Mouse (Mus musculus) MEL (cell line): Measurements from ENCODE around the gene Brinp3. TPM values are rescaled to one million over a fixed set of nuclear protein-coding genes. Genes with fewer than 3 reads are reported as not detected.
A peak's percentile ranks its signal among the peaks of the same experiment; 100 is the strongest.

Experiments
- DNase-seq: peaks from one replicate; pipeline ENCODE4 v3.0.0; 2011; ENCODE audit warnings: low read depth, low spot score
- H3K27ac ChIP-seq: 2 replicates; pipeline ENCODE4 v1.5.1; 2012; ENCODE audit warnings: low read depth, mild to moderate bottlenecking, control low read depth, low read length, moderate library complexity; ENCODE audit not compliant: control insufficient read depth
- H3K27me3 ChIP-seq, 2 experiments: fragments of 150-350 bp in 1 of 2; sonication (generic) in 1 of 2; 2 replicates each; pipeline ENCODE4 v1.6.1; 2012; ENCODE audit warnings: low read length in 2 of 2, mild to moderate bottlenecking in 2 of 2, improper control_type of control experiment in 1 of 2, moderate library complexity in 1 of 2; ENCODE audit not compliant: insufficient read depth in 2 of 2, control insufficient read depth in 1 of 2
- H3K36me3 ChIP-seq, 2 experiments: 2 replicates each; pipeline ENCODE4 v1.6.1; 2012 to 2014; ENCODE audit warnings: low read length in 2 of 2, improper control_type of control experiment in 1 of 2, inconsistent platforms in 1 of 2, mild to moderate bottlenecking in 1 of 2; ENCODE audit not compliant: insufficient read depth in 2 of 2, control insufficient read depth in 1 of 2
- H3K4me1 ChIP-seq, 2 experiments: fragments of 150-350 bp in 1 of 2; sonication (generic) in 1 of 2; 2 replicates each; pipeline ENCODE4 v1.6.1; 2012; ENCODE audit warnings: low read length in 2 of 2, improper control_type of control experiment in 1 of 2, mild to moderate bottlenecking in 1 of 2; ENCODE audit not compliant: insufficient read depth in 2 of 2, control insufficient read depth in 1 of 2
- H3K4me3 ChIP-seq, 2 experiments: fragments of 150-350 bp in 1 of 2; sonication (generic) in 1 of 2; 2 replicates each; pipeline ENCODE4 v1.5.1; 2012; ENCODE audit warnings: low read depth in 2 of 2, low read length in 2 of 2, mild to moderate bottlenecking in 2 of 2, moderate library complexity in 2 of 2, control low read depth in 1 of 2, improper control_type of control experiment in 1 of 2; ENCODE audit not compliant: control insufficient read depth in 1 of 2, insufficient read depth in 1 of 2
- H3K79me2 ChIP-seq: 2 replicates; pipeline ENCODE4 v1.6.1; 2012; ENCODE audit warnings: mild to moderate bottlenecking, low read length, moderate library complexity; ENCODE audit not compliant: control insufficient read depth, poor library complexity, insufficient read depth
- H3K9ac ChIP-seq: 2 replicates; pipeline ENCODE4 v1.6.1; 2012; ENCODE audit warnings: low read depth, mild to moderate bottlenecking, control low read depth, low read length, moderate library complexity; ENCODE audit not compliant: control insufficient read depth, poor library complexity, severe bottlenecking
- H3K9me3 ChIP-seq: fragments of 150-350 bp; sonication (generic); replicated peaks from 2 replicates; pipeline ENCODE4 v1.6.1; 2012; ENCODE audit warnings: mild to moderate bottlenecking, low read length, improper control_type of control experiment, moderate library complexity; ENCODE audit not compliant: insufficient read depth
- CHD1 ChIP-seq: IDR thresholded peaks from 2 replicates; pipeline ENCODE4 v1.6.1; 2012; ENCODE audit warnings: low read depth, mild to moderate bottlenecking, inconsistent platforms, low read length, improper control_type of control experiment
- CHD2 ChIP-seq: IDR thresholded peaks from 2 replicates; pipeline ENCODE4 v1.6.1; 2011; ENCODE audit warnings: low read length, improper control_type of control experiment
- CTCF ChIP-seq, 3 experiments: IDR thresholded peaks in 2 of 3; conservative IDR thresholded peaks in 1 of 3; 2 replicates each; pipeline ENCODE4 v1.5.1; 2011 to 2012; ENCODE audit warnings: low read length in 3 of 3, low read depth in 2 of 3, mild to moderate bottlenecking in 2 of 3, improper control_type of control experiment in 1 of 3, inconsistent platforms in 1 of 3, mixed read lengths in 1 of 3, moderate library complexity in 1 of 3; ENCODE audit not compliant: control insufficient read depth in 1 of 3, insufficient read depth in 1 of 3, poor library complexity in 1 of 3, severe bottlenecking in 1 of 3
- ELF1 ChIP-seq: IDR thresholded peaks from 2 replicates; pipeline ENCODE4 v1.6.1; 2014; ENCODE audit warnings: low read depth, mild to moderate bottlenecking, inconsistent platforms, low read length, improper control_type of control experiment, moderate library complexity
- EP300 ChIP-seq, 2 experiments: IDR thresholded peaks; 2 replicates each; pipeline ENCODE4 v1.6.1; 2011; ENCODE audit warnings: improper control_type of control experiment in 2 of 2, low read length in 2 of 2, low read depth in 1 of 2, mild to moderate bottlenecking in 1 of 2
- JUND ChIP-seq: IDR thresholded peaks from 2 replicates; pipeline ENCODE4 v1.6.1; 2011; ENCODE audit warnings: low read depth, mild to moderate bottlenecking, improper control_type of control experiment, low read length
- MAZ ChIP-seq: IDR thresholded peaks from 2 replicates; pipeline ENCODE4 v1.6.1; 2012; ENCODE audit warnings: low read depth, mild to moderate bottlenecking, inconsistent platforms, low read length, improper control_type of control experiment
- MXI1 ChIP-seq: IDR thresholded peaks from 2 replicates; pipeline ENCODE4 v1.6.1; 2011; ENCODE audit warnings: mild to moderate bottlenecking, low read depth, low read length, improper control_type of control experiment
- MYC ChIP-seq: IDR thresholded peaks from 2 replicates; pipeline ENCODE4 v1.6.1; 2011; ENCODE audit warnings: low read depth, mild to moderate bottlenecking, low read length, improper control_type of control experiment, moderate library complexity
- POLR2A ChIP-seq, 2 experiments: IDR thresholded peaks; 2 replicates each; pipeline ENCODE4 v1.6.1; 2011 to 2012; ENCODE audit warnings: low read length in 2 of 2, mild to moderate bottlenecking in 2 of 2, control low read depth in 1 of 2, improper control_type of control experiment in 1 of 2, low read depth in 1 of 2, moderate library complexity in 1 of 2; ENCODE audit not compliant: control insufficient read depth in 1 of 2, insufficient read depth in 1 of 2, poor library complexity in 1 of 2
- POLR2AphosphoS2 ChIP-seq: IDR thresholded peaks from 2 replicates; pipeline ENCODE4 v1.6.1; 2011; ENCODE audit warnings: low read length, improper control_type of control experiment
- POLR2AphosphoS5 ChIP-seq: IDR thresholded peaks from 2 replicates; pipeline ENCODE4 v1.6.1; 2012; ENCODE audit warnings: low read depth, borderline replicate concordance, mild to moderate bottlenecking, inconsistent platforms, low read length, moderate library complexity, mixed read lengths
- RAD21 ChIP-seq: IDR thresholded peaks from 2 replicates; pipeline ENCODE4 v1.6.1; 2011; ENCODE audit warnings: mild to moderate bottlenecking, low read depth, low read length, improper control_type of control experiment
- RCOR1 ChIP-seq: IDR thresholded peaks from 2 replicates; pipeline ENCODE4 v1.6.1; 2012; ENCODE audit warnings: low read depth, mild to moderate bottlenecking, inconsistent platforms, low read length, improper control_type of control experiment
- SMC3 ChIP-seq: IDR thresholded peaks from 2 replicates; pipeline ENCODE4 v1.6.1; 2011; ENCODE audit warnings: low read depth, low read length, improper control_type of control experiment
- TAL1 ChIP-seq: IDR thresholded peaks from 2 replicates; pipeline ENCODE4 v1.6.1; 2012; ENCODE audit warnings: mild to moderate bottlenecking, inconsistent platforms, low read length, moderate library complexity, mixed read lengths
- TBP ChIP-seq: IDR thresholded peaks from 2 replicates; pipeline ENCODE4 v1.8.0; 2011; ENCODE audit warnings: low read depth, low read length, improper control_type of control experiment
- TCF12 ChIP-seq: IDR thresholded peaks from 2 replicates; pipeline ENCODE4 v1.6.1; 2014; ENCODE audit warnings: low read depth, mild to moderate bottlenecking, inconsistent platforms, low read length, improper control_type of control experiment, moderate library complexity
- USF1 ChIP-seq: IDR thresholded peaks from 2 replicates; pipeline ENCODE4 v1.6.1; 2014; ENCODE audit warnings: low read depth, mild to moderate bottlenecking, inconsistent platforms, low read length, improper control_type of control experiment, moderate library complexity
- USF2 ChIP-seq, 2 experiments: IDR thresholded peaks; 2 replicates each; pipeline ENCODE4 v1.6.1; 2011 to 2012; ENCODE audit warnings: improper control_type of control experiment in 2 of 2, low read length in 2 of 2, borderline replicate concordance in 1 of 2, inconsistent platforms in 1 of 2, low read depth in 1 of 2, mild to moderate bottlenecking in 1 of 2; ENCODE audit not compliant: insufficient read depth in 1 of 2
- ZC3H11A ChIP-seq: IDR thresholded peaks from 2 replicates; pipeline ENCODE4 v1.6.1; 2012; ENCODE audit warnings: low read depth, mild to moderate bottlenecking, inconsistent platforms, low read length, improper control_type of control experiment
- ZKSCAN1 ChIP-seq: IDR thresholded peaks from 2 replicates; pipeline ENCODE4 v1.6.1; 2012; ENCODE audit warnings: low read depth, mild to moderate bottlenecking, inconsistent platforms, low read length, improper control_type of control experiment, moderate library complexity
- ZMIZ1 ChIP-seq: IDR thresholded peaks from 2 replicates; pipeline ENCODE4 v1.6.1; 2012; ENCODE audit warnings: low read depth, mild to moderate bottlenecking, inconsistent platforms, low read length, improper control_type of control experiment, moderate library complexity
- polyA plus RNA-seq, 2 experiments: library from polyadenylated mRNA; stranded (reverse) in 1 of 2; unstranded in 1 of 2; fragments of >175 nt in 1 of 2; fragments of >200 nt in 1 of 2; gene quantifications; 2 replicates each; pipeline versions ENCODE4 v1.2.1 to v1.2.4; 2012; ENCODE audit warnings: low replicate concordance in 2 of 2, low read depth in 1 of 2; ENCODE audit not compliant: insufficient read length in 2 of 2, insufficient read depth in 1 of 2, missing spikeins in 1 of 2
- total RNA-seq: library from RNA; depleted of rRNA; stranded (reverse); fragments of 300-350 nt; gene quantifications from 2 replicates; pipeline ENCODE4 v1.2.3, GENCODE M21; 2012

Brinp3 gene
- total and polyA plus RNA-seq, 3 experiments, result not detected

DNA sequence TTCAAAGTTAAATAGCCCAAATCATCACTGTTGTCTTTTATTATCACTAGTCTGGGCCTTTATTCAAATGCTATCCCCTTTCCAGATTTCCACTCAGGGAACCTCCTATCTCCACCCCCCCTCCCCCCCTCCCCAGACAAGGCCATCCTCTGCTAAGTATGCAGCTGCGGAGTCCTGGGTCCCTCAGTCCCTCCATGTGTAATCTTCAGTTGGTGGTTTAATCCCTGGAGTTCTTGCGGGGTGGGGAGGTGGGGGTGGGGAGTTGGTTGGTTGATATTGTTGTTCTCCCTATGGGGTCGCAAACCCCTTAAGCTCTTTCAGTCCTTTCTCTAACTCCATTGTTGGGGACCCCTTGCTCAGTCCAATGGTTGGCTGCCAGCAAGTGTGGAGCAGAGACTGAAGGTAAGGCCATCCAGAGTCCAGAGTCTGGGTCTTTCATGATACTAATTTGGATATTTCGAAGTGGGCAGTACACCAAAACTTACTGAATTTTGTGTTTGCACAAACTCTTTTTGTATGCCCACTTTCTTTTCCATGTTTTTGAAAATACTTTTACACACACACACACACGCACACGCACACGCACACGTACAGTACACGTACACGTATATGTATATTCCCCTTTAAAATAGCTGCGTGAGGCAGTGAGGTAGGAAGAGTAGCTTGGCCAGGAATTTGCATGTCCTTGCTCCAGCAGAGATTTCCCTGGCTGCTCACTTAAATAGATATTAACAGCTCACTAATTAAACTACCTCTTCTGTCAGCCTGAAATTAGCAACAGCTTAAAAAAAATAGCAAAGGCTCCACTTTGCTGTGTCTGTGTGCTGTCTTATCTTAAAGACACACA, 29.4 kb downstream of the Brinp3 start:
- no peak for DNase-seq
- H3K27me3 ChIP-seq, result no peaks in the 10 kb centered on the region
- TF ChIP-seq MYC (no peak), TCF12 (no peak), POLR2AphosphoS2 (no peak), CHD2 (no peak), JUND (no peak), TBP (no peak), ZC3H11A (no peak), CHD1 (no peak), MXI1 (no peak), USF1 (no peak), USF2 (IDR thresholded peaks at IDR 0.05; ENCODE audit: borderline replicate concordance in 1 of 2, insufficient read depth in 1 of 2, low read depth in 1 of 2, low read length in 2 of 2) (no peak), MAZ (no peak), TAL1 (no peak)

DNA sequence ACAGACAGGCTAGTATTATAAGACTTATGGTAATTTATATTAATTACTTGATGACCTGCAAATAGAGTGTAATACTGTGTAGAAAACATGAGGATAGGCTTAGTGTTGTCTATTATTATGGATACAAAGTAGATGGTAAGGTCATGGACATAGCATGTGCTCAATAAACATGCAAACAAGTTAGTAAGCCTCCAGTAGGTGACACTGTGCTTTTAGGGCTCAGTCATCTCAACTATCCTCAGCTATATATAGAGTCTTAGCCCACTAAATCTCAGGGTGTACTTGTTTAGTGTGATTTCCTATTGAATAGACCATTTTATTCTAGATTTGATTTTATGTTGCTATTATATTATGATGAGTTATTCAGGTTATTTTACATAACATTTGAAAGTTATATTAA, 34.0 kb downstream of the Brinp3 start:
- DNase-seq, result peak; percentile 72
- TF ChIP-seq MYC (peak; percentile 76; the same call in 1 of the 2 replicates), POLR2AphosphoS5 (no peak), EP300 (IDR thresholded peaks at IDR 0.05; ENCODE audit: low read depth in 1 of 2, low read length in 2 of 2) (no peak), ELF1 (no peak), ZMIZ1 (no peak), CTCF (IDR thresholded peaks at IDR 0.05 in 2 of 3, conservative IDR thresholded peaks at IDR 0.05 in 1 of 3; ENCODE audit: control insufficient read depth in 1 of 3, insufficient read depth in 1 of 3, low read depth in 2 of 3, low read length in 3 of 3, poor library complexity in 1 of 3, severe bottlenecking in 1 of 3) (peak; percentile 17 to 68 (median 33); a peak in 4 of 6 replicates), SMC3 (peak; percentile 66), POLR2A (IDR thresholded peaks at IDR 0.05; ENCODE audit: control insufficient read depth in 1 of 2, insufficient read depth in 1 of 2, low read depth in 1 of 2, low read length in 2 of 2, poor library complexity in 1 of 2) (no peak), RAD21 (peak; percentile 76), ZC3H11A (0 out of 2 replicates have a peak, but pooled peaks have one; percentile 27), RCOR1 (no peak), ZKSCAN1 (no peak), MAZ (no peak), TAL1 (no peak)
- H3K9me3 ChIP-seq, result no peaks in the 10 kb centered on the region

More for the DNA sequence above, 29.4 kb downstream of the Brinp3 start:
- Histone ChIP-seq H3K4me1 (no peaks in the 10 kb centered on the region), H3K36me3 (no peaks in the 10 kb centered on the region), H3K27ac (no peak overlapping the region), H3K9ac (no peak overlapping the region), H3K9me3 (no peaks in the 10 kb centered on the region), H3K79me2 (no peaks in the 10 kb centered on the region), H3K4me3 (no peak overlapping the region)

More for the DNA sequence above, 34.0 kb downstream of the Brinp3 start:
- Histone ChIP-seq H3K9ac (no peak overlapping the region), H3K79me2 (no peaks in the 10 kb centered on the region), H3K27me3 (no peaks in the 10 kb centered on the region), H3K36me3 (peaks cover 0 to 3% of the 10 kb centered on the region in 2 experiments; a peak in 1 of 4 replicates), H3K27ac (no peak overlapping the region), H3K4me3 (no peak overlapping the region), H3K4me1 (no peaks in the 10 kb centered on the region)
